Mouse (Mus musculus) stomach, embryonic 15.5 days (tissue): Measurements from ENCODE around the gene Snn. TPM values are rescaled to one million over a fixed set of nuclear protein-coding genes. Genes with fewer than 3 reads are reported as not detected.
"Not testable (repeated sequence)": the region's sequence is repeated elsewhere in the genome, so short reads cannot be mapped to it uniquely, and the experiment has no call there.

Experiments used
- ATAC-seq: fragments of 200-750 bp; cut with Nextera tagmentation; 2 replicates; pipeline ENCODE4 v1.8.0; 2017; ENCODE audit warnings: low read depth, moderate number of reproducible peaks, moderate TSS enrichment; ENCODE audit not compliant: insufficient read depth, low FRiP score
- H3K27ac ChIP-seq: fragments of 300-500 bp; sonication (generic); 2 replicates; pipeline ENCODE4 v1.5.1; 2015; ENCODE audit warnings: mild to moderate bottlenecking, inconsistent platforms
- H3K27me3 ChIP-seq: fragments of 300-500 bp; sonication (generic); replicated peaks from 2 replicates; pipeline ENCODE4 v1.6.1; 2015; ENCODE audit warnings: inconsistent platforms
- H3K36me3 ChIP-seq: fragments of 300-500 bp; sonication (generic); 2 replicates; pipeline ENCODE4 v1.6.1; 2015; ENCODE audit warnings: inconsistent platforms
- H3K4me1 ChIP-seq: fragments of 300-500 bp; sonication (generic); 2 replicates; pipeline ENCODE4 v1.6.1; 2015; ENCODE audit warnings: inconsistent platforms
- H3K4me2 ChIP-seq: fragments of 300-500 bp; sonication (generic); 2 replicates; pipeline ENCODE4 v1.6.1; 2015; ENCODE audit warnings: mild to moderate bottlenecking, inconsistent platforms
- H3K4me3 ChIP-seq: fragments of 300-500 bp; sonication (generic); replicated peaks from 2 replicates; pipeline ENCODE4 v1.5.1; 2015; ENCODE audit warnings: inconsistent platforms
- H3K9ac ChIP-seq: fragments of 300-500 bp; sonication (generic); 2 replicates; pipeline ENCODE4 v1.6.1; 2015; ENCODE audit warnings: inconsistent platforms
- H3K9me3 ChIP-seq: fragments of 300-500 bp; sonication (generic); 2 replicates; pipeline ENCODE4 v1.6.1; 2016; ENCODE audit warnings: inconsistent platforms
- WGBS: fragments of 180-500 bp; shearing (Covaris S2); methylation state at CpG from one replicate; pipeline ENCODE4 v1.1.7; 2015; 5-methylcytosine and 5-hydroxymethylcytosine counted together
- polyA plus RNA-seq: library from polyadenylated mRNA; unstranded; fragments of >200 nt; fragmentation: Nextera tagmentation; extraction: Ambion mirVana; gene quantifications from 2 replicates; pipeline ENCODE4 v1.2.1, GENCODE M21; 2015

Gene Snn
- 28.8 and 30.0 TPM in 2 replicates for polyA plus RNA-seq

GRCm38 (mm10) chr16:11060645-11061044 is at the start of gene Snn:
Snn (plus strand) TSS chr16:11060945.
- H3K9me3 ChIP-seq, result no peaks in the 10 kb centered on the region
- H3K4me1 ChIP-seq, result peaks cover 18% of the 10 kb centered on the region
- no peak within 1 kb of the TSS for H3K27ac ChIP-seq
- ATAC-seq, result no peak
- no peaks in the 10 kb centered on the region for H3K36me3 ChIP-seq
- H3K4me3 ChIP-seq, result no peak within 1 kb of the TSS
- H3K9ac ChIP-seq, result no peak within 1 kb of the TSS
- H3K4me2 ChIP-seq, result no peak within 1 kb of the TSS
- WGBS, result 88% methylated on average over 4 of the region's 4 CpGs
- H3K27me3 ChIP-seq, result no peaks in the 10 kb centered on the region

GRCm38 (mm10) chr16:11011206-11011605 is 49.5 kb upstream of the Snn start:
- no peak overlapping the region for H3K4me3 ChIP-seq
- H3K4me2 ChIP-seq, result no peak overlapping the region
- no peaks in the 10 kb centered on the region for H3K36me3 ChIP-seq
- H3K27me3 ChIP-seq, result no peaks in the 10 kb centered on the region
- peaks cover 24% of the 10 kb centered on the region for H3K4me1 ChIP-seq
- H3K27ac ChIP-seq, result no peak overlapping the region
- H3K9ac ChIP-seq, result no peak overlapping the region
- ATAC-seq, result no peak
- no peaks in the 10 kb centered on the region for H3K9me3 ChIP-seq
- 78% methylated on average over 2 of the region's 2 CpGs for WGBS

- no peak for ATAC-seq
- H3K27ac ChIP-seq, result 0 out of 2 replicates have a peak overlapping the region, but pooled peaks have one; percentile 23
These were observed 48.8 kb upstream of the Snn start for GRCm38 (mm10) chr16:11011939-11012338.

GRCm38 (mm10) chr16:11012571-11013463 is 47.9 kb upstream of the Snn start:
- Histone ChIP-seq H3K4me3 (no peak overlapping the region), H3K27ac (0 out of 2 replicates have a peak overlapping the region, but pooled peaks have one; percentile 23), H3K9ac (no peak overlapping the region), H3K4me2 (no peak overlapping the region), H3K9me3 (no peaks in the 10 kb centered on the region), H3K4me1 (peaks cover 16% of the 10 kb centered on the region), H3K27me3 (no peaks in the 10 kb centered on the region), H3K36me3 (no peaks in the 10 kb centered on the region)
- WGBS, result 64% methylated on average over 11 of the region's 11 CpGs
- ATAC-seq, result no peak

More at GRCm38 (mm10) chr16:11011939-11012338, 48.8 kb upstream of the Snn start:
- Histone ChIP-seq H3K4me3 (no peak overlapping the region), H3K9ac (no peak overlapping the region), H3K4me1 (peaks cover 24% of the 10 kb centered on the region), H3K4me2 (no peak overlapping the region), H3K9me3 (no peaks in the 10 kb centered on the region), H3K27me3 (no peaks in the 10 kb centered on the region), H3K36me3 (no peaks in the 10 kb centered on the region)
- WGBS, result 77% methylated on average over 4 of the region's 4 CpGs

GRCm38 (mm10) chr16:11013464-11014147 is 47.1 kb upstream of the Snn start:
- not testable (repeated sequence) for H3K4me2 ChIP-seq, H3K9me3 ChIP-seq, ATAC-seq, H3K27ac ChIP-seq, H3K4me3 ChIP-seq, H3K9ac ChIP-seq, H3K36me3 ChIP-seq, H3K27me3 ChIP-seq
- peaks cover 19% of the 10 kb centered on the region for H3K4me1 ChIP-seq
- WGBS, result 89% methylated on average over 15 of the region's 19 CpGs

GRCm38 (mm10) chr16:11014407-11014806 is 46.3 kb upstream of the Snn start:
- Histone ChIP-seq H3K36me3 (no peaks in the 10 kb centered on the region), H3K9ac (no peak overlapping the region), H3K9me3 (no peaks in the 10 kb centered on the region), H3K4me2 (no peak overlapping the region), H3K4me3 (no peak overlapping the region), H3K27ac (no peak overlapping the region), H3K4me1 (peaks cover 15% of the 10 kb centered on the region), H3K27me3 (no peaks in the 10 kb centered on the region)
- WGBS, result 71% methylated on average over 3 of the region's 3 CpGs
- no peak for ATAC-seq

GRCm38 (mm10) chr16:11016353-11016752 is 44.4 kb upstream of the Snn start:
- Histone ChIP-seq H3K9ac (no peak overlapping the region), H3K9me3 (no peaks in the 10 kb centered on the region), H3K4me1 (peaks cover 15% of the 10 kb centered on the region), H3K27ac (no peak overlapping the region), H3K4me3 (no peak overlapping the region), H3K4me2 (no peak overlapping the region), H3K36me3 (no peaks in the 10 kb centered on the region), H3K27me3 (no peaks in the 10 kb centered on the region)
- 52% methylated on average over 4 of the region's 4 CpGs for WGBS
- ATAC-seq, result no peak

GRCm38 (mm10) chr16:11017807-11018595 is 42.7 kb upstream of the Snn start:
- ATAC-seq, result no peak
- H3K36me3 ChIP-seq, result no peaks in the 10 kb centered on the region
- H3K27ac ChIP-seq, result no peak overlapping the region
- H3K27me3 ChIP-seq, result no peaks in the 10 kb centered on the region
- 39% methylated on average over 11 of the region's 11 CpGs for WGBS
- peaks cover 9% of the 10 kb centered on the region for H3K4me1 ChIP-seq
- H3K9me3 ChIP-seq, result no peaks in the 10 kb centered on the region
- no peak overlapping the region for H3K4me2 ChIP-seq
- H3K9ac ChIP-seq, result no peak overlapping the region
- no peak overlapping the region for H3K4me3 ChIP-seq

- Histone ChIP-seq H3K4me2 (no peak overlapping the region), H3K4me3 (no peak overlapping the region), H3K27ac (no peak overlapping the region), H3K9me3 (no peaks in the 10 kb centered on the region), H3K9ac (no peak overlapping the region), H3K4me1 (peaks cover 9% of the 10 kb centered on the region), H3K27me3 (no peaks in the 10 kb centered on the region), H3K36me3 (no peaks in the 10 kb centered on the region)
- WGBS, result 41% methylated on average over 3 of the region's 3 CpGs
- peak; percentile 36; the same call in 1 of the 2 replicates for ATAC-seq
These were observed 39.2 kb upstream of the Snn start for GRCm38 (mm10) chr16:11021403-11022112.

- ATAC-seq, result no peak
- Histone ChIP-seq H3K4me1 (peaks cover 9% of the 10 kb centered on the region), H3K36me3 (no peaks in the 10 kb centered on the region), H3K9me3 (no peaks in the 10 kb centered on the region), H3K27ac (no peak overlapping the region), H3K4me2 (no peak overlapping the region), H3K9ac (no peak overlapping the region), H3K27me3 (no peaks in the 10 kb centered on the region), H3K4me3 (no peak overlapping the region)
- 82% methylated on average over 4 of the region's 4 CpGs for WGBS
These were observed 38.6 kb upstream of the Snn start for GRCm38 (mm10) chr16:11022113-11022489.

GRCm38 (mm10) chr16:11023618-11024017 is 37.1 kb upstream of the Snn start:
- WGBS, result 79% methylated on average over 5 of the region's 5 CpGs
- Histone ChIP-seq H3K4me1 (peaks cover under 1% of the 10 kb centered on the region; the same call in 1 of the 2 replicates), H3K4me3 (no peak overlapping the region), H3K9ac (no peak overlapping the region), H3K4me2 (no peak overlapping the region), H3K36me3 (no peaks in the 10 kb centered on the region), H3K27ac (no peak overlapping the region), H3K27me3 (no peaks in the 10 kb centered on the region), H3K9me3 (no peaks in the 10 kb centered on the region)
- no peak for ATAC-seq
